Mouse (Mus musculus): Measurements from ENCODE around the gene Arhgap5.
"Not testable (repeated sequence)": the region's sequence is repeated elsewhere in the genome, so short reads cannot be mapped to it uniquely, and the experiment has no call there.

Arhgap5 gene

DNA sequence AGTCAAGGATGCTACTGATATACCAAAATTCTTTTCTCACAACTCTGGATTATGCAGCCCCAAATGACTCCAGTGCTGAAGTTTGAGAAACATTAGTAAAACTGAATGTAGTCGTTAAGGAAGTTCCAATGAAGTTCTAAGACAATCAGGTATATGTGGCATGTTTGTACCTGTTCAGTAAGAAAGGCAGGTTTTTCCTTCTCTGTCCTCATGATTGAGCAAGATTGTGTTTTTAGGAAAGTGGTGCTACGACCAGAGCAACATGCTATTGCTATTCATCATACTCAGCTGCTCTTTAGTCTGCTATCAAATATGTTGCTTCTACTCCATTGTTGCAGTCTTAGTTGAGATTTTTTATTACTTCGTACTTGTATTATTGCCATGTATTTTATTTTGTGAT lies 26.0 kb downstream of the Arhgap5 start:
- DNase-seq (ENCODE audit: low spot score in 2 of 2) = no peak

DNA sequence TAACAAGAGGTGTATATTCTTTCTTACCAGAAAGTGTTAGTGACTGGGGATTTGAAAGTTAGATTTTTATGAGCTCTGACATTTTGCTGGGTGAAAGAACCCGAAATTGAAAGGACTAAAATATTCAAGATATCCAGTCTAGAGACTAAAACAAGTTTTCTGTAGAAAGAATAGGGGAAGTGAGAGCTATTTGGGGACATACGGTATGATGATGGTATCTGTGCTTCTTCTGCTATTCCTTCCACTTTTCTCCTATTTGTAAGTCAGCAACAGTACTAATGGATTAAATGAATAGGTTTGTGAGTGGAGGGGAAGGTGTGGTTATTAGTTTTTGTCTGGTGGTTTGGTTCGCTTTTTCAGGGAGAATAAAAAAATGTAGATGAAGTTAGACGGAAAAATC lies 37.5 kb downstream of the Arhgap5 start:
- no peak for DNase-seq (ENCODE audit: low spot score in 2 of 2)

DNA sequence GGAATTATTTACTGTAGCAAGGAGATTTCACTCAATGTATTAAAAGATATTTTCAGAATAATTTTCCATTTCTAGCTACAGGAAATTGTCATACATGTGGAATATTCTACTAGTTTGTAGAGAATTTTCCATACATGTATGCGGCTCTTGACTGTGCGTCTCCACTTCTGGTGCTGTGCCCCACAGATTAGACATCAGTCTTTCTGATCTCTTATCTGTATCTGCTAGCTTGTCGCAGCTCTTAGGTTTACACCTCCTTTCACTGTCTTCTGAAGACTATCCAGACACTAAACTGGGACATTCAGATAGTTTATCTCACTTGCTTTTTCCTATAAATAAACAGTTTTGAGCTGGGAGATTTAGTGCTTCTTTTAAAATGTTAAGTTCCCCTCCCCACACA lies 40.8 kb downstream of the Arhgap5 start:
- DNase-seq (ENCODE audit: low spot score in 2 of 2) = no peak

DNA sequence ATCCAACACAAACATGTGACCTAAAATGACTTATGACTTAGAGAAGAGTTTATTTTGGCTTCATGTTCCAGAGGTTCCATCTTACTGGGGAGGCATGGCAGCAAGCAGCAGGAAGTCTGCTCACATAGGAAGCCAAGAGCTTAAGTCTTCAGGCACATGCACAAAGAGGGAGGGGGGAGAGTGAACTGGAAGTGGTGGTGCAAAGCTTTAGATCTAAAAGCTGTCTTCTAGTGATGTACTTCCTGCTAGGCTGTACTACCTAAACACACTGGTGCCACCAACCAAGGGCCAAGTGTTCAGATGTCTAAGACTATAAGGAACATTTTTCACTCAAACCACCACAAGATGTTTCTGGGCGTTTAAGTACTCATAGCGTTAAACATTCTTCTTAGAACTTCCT lies 48.3 kb downstream of the Arhgap5 start:
- no peak for DNase-seq (ENCODE audit: low spot score in 2 of 2)

DNA sequence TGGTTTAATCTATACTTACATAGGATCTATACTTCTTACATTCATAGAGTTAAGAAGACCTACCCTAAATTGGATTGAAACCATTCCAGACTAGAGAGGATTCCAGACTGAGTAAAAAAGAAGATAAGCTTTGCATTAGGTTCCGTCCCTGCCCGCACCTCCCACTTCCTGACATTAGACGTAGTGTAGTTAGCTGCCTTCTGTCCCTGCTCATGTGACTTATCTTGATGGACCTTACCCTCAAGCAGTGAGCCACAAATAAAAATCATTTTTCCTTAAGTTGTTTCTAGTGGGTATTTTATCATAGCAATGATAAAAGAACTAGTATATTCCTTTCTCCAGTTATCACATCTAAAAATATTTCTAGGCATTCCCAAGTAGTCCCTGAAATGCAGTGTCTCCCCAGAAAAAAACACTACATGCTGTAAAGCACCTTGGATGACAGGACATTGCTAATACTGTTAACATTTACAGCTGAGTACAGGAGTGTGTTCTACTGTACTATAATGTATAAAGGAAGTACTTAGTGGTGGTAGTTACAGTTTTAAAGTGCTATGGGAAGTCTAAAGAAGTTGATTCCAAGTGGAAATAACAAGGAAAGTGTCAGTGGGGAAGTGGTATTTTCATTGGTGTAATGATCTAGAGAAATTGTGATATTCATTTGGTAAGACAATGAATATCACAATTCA lies 51.6 kb downstream of the Arhgap5 start:
- DNase-seq (ENCODE audit: low spot score in 2 of 2) = no peak

DNA sequence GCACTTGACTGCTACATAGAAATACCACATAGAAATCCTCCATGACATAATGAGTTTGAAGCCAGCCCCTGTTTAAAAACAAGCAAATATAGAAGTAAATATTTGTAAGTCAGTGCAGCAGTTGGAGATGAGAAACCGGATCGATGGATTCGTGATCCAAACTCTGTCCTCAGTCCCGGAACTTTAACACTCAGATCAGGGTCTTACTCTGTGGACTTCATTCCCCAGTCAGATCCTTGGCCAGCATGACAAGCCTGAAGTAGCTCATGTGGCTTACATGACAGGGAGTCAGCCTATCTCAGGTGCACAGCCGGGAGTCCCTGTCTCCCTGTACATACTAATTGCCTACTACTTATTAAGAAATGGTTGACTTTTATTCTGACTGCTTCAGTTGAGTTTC lies 61.9 kb downstream of the Arhgap5 start:
- no peak for DNase-seq (ENCODE audit: low spot score in 2 of 2)

DNA sequence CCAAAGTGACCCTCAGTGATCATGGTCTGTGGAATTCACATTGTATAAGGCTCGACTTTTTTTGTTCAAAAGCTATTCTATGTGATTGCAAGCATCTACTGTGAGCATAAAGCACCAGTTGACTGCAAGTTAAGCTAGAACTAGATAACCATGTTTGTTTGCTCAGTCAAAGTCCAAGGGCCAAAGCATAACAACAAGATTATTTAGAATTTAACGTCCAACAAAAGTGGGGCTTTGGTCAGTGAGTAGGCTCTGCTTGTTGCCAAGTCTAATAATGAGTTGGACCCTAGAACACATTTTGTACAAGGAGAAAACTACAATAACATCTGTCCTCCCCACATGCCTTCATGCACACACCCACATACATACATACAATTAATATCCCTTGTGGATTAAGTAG lies 69.6 kb downstream of the Arhgap5 start:
- DNase-seq (ENCODE audit: low spot score in 2 of 2) = no peak

DNA sequence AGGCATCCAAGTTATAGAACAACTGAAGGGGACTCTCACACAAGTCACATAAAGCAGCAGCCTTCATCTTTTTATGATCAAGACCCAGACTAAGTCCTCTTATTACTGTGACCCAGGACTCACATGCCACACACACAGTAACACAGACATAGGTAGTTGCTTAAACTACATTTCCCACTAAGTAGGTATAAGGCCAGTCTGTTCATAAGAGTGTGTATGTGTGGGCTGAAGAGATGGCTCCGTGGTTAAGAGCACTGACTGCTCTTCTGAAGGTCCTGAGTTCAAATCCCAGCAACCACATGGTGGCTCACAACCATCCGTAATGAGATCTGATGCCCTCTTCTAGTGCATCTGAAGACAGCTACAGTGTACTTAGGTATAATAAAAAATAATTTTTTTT lies 82.7 kb downstream of the Arhgap5 start:
- not testable (repeated sequence) for DNase-seq (ENCODE audit: low spot score in 2 of 2)

DNA sequence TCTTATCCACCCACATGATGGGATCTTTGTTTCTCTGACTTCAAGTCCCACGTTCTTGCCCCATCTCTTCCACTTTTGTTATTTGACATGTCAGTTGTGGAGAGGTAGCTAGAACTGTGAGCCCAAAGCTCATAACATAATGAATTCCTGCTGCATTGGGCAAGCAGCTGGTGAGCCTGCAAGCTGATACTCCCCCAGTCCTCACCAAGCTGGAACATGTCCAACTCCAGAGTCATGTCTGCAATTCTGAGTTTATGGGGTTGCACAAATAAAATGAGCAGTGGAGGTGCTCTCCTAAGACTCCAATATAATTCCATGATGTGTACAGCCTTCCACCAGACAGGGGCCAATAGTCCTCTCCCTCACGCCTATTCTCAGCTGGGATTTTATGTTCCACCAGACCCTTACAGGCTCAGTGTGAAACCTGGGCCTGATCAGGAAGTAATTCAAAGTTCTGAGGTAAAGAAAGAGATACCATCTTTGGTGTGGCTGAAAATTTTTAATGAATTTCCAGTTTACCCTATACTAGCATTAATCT lies 83.8 kb downstream of the Arhgap5 start:
- DNase-seq (ENCODE audit: low spot score in 2 of 2) = no peak

DNA sequence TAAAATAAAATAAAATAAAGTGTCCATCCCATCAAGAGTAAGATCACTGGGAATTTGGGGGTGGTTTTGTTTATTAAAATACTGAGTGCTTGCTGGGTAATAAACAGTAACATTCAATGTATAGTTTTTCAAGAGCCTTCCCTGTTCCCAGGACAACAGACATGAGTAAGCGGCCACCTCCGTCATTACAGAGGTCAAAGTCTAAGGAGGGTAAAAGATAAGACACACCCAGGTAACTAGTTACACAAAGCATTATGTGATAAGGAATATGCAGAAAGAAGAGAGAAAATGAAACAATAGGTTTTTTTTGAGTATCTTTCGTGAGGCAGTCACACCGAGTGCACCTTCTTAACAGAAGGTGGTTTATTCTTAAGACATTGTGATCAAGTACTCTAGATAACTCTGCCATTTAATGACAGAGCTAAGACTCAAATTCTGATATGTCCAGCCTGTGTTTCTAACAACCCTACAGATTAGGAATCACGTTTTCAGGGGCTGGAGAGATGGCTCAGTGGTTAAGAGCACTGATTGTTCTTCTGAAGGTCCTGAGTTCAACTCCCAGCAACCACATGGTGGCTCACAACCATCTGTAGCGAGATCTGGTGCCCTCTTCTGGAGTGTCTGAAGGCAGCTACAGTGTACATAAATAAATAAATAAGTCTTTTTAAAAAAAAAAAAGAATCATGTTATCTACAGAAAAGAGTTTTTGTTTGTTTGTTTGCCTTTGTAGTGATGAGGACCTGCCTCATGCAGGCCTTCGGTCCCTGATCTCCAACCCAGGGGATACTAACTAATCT lies 91.8 kb downstream of the Arhgap5 start:
- DNase-seq (ENCODE audit: low spot score in 2 of 2) = no peak

DNA sequence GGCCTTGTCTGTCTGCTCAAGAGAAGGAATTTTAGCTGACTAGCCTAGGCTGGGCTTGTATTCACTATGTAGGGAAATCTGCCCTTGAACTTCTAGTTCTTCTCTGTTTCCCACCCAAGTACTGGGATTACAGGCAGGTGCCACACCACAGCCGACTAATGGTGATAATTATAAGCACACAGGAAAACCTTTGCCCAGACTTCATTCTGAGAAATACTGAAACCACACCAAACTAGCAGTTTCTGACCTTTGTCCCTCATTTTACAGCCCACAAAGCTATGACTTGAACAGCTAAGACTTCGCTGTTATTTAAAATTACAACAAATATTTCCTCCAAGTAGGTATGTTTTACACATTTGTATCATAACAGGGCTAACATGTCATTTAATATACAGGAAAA lies 98.7 kb downstream of the Arhgap5 start:
- no peak for DNase-seq (ENCODE audit: low spot score in 2 of 2)

DNA sequence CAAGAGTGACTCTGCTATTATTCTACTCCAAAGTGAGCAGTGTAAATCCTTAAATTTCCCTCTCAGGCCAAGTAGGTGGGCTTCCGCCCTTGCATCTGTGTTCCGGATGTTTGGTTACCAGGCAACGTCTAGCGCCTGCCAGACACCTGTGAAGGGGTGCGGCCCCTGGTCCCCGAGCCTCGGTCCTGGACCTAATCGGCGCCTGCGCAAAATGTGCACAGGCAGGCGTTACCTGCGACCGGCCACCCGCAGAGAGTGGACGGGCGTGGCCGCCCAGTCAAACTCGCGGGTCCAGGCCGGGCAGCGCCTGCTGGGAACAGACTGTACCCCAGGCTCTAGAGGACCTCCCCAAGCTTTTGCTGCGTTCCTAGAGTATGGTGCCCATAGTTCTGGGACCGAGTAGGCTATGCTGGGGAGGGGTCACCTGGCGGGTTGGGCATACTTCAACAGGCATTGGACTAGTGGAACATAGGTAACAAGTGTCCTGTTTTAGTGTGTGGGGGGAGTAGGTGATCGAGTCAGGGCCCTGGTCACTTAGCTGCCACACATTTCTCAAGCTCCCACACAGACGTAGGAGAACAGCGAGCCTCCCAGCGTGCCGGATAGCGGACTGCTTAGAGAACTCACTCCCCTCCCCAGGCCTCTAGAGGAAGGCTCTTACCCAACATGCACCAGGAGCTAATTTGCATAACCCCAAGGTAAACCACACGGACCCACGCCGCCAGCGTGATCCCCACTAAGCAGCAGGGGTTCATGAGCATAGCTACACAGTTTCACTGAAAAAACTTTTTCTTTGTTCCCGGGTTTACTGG lies 99.3 kb downstream of the Arhgap5 start:
- peak; percentile 77 to 81 for DNase-seq (ENCODE audit: low spot score in 2 of 2)

DNA sequence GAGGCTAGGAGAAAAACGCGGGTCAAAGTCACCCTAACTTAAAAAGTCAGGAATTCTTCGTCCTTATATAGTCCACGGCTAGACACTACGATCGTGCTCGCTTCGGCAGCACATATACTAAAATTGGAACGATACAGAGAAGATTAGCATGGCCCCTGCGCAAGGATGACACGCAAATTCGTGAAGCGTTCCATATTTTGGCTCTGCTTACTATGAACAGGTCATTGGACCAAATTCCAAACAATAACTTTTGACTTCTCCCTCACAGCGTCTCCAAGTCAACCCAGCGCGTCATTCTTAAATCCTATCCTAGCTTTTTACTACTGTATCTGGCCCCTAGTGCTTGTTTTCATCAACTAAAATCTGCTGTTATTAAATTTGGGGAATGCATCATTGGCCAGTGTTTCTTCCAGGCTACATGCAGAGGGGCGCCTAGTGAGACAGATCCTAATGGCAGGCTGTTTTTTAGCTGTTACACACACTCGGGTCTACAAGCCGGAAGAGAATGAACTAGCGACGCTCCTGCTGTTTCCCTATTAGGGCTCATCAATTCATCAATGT lies 100.0 kb downstream of the Arhgap5 start:
- DNase-seq (ENCODE audit: low spot score in 2 of 2) = no peak

DNA sequence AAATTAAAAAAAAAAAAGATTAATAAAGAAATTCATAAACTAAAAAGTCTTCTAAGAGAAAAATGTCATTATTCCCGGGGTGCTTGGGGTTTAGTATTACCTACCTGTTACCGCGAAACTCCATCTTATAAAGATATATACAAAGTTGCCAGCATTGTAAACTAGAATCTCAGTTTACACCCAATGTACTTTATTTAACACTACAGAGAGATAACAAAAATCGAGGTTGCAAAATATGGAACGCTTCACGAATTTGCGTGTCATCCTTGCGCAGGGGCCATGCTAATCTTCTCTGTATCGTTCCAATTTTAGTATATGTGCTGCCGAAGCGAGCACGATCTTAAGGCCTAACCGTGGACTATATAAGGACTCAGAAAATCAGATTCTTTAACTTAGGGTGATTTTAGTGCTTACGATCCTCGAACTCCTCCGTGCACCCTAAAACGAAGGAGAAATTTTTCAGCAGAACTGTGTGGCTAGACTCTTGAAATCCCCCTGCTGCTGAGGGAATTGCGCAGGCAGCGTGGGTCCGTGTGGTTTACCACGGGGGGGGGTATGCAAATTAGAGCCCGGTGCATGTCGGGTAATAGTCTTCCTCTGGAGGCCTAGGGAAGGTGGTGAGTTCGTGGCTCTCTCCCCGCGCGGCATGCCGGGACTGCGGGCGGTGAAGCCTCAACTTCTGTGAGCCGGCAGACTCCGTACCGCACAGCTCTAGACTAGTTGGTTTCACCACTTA lies 100.7 kb downstream of the Arhgap5 start:
- DNase-seq (ENCODE audit: low spot score in 2 of 2) = peak; percentile 89 to 98

DNA sequence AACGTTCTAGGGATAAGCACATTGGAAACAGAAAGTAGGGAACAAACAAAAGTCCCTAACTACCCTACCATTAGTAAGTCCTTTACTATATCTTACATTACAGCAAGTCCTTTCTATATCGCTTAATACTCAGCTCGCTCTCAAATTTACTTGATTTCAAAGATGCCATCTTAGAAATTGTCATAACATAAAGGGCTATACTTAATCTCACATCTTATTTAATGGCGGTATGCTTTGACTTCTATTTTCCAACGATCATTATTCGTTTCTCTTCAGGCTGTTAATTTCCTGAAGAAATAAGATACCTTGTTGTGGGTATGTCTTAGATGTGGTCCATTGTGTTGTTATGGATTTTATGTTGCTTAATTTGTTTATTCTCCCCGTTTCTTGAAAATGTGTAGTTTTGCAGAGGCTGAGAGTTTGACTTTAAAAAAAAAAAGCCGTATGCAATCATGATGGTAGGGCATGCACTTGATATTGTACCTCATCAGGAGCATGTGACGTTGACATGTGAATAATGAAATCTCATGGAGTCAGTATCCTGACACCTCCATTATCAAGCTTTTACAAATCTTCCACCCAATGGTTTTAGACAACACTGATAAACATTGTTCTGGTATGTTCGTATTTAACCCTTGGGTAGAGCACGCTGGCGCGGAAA lies 101.3 kb downstream of the Arhgap5 start:
- no peak for DNase-seq (ENCODE audit: low spot score in 2 of 2)

DNA sequence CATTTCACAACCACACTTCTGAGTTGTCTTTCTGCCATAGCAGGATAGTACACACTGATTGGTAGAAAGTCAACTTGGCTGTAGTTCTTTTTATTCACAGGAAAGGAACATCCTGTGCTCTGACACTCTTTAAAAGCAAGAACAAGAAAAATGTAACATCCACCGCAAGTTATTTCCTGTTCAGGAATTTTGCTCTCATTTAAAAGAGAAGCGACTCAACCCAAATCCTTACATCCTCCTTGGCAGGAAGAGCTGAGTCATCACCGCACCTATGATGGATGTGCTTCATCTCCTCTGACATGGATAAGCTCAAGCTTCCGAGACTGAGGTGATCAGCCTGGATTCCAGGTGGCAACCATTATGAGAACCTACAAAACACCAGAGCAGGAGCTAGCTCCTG lies 103.6 kb downstream of the Arhgap5 start:
- DNase-seq (ENCODE audit: low spot score in 2 of 2) = no peak

DNA sequence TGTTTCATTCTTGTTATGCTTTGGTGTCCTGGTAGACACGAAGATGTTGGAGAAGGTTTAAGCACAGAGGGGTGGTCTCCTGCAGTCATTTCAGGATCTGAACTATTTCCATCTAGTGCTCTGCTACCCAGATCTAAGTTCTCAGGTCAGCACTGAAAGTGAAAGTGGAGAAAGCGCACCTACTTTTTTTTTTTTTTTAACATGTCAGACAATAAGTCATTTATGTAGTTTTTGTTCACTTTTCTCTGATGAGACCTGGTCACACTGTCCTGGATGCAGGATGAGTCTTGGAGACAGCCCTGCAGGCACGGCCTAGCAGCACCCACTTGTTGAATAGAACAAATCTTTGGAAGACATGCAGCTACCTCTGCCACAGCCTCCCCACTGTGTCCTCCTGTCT lies 111.9 kb downstream of the Arhgap5 start:
- DNase-seq (ENCODE audit: low spot score in 2 of 2) = no peak

DNA sequence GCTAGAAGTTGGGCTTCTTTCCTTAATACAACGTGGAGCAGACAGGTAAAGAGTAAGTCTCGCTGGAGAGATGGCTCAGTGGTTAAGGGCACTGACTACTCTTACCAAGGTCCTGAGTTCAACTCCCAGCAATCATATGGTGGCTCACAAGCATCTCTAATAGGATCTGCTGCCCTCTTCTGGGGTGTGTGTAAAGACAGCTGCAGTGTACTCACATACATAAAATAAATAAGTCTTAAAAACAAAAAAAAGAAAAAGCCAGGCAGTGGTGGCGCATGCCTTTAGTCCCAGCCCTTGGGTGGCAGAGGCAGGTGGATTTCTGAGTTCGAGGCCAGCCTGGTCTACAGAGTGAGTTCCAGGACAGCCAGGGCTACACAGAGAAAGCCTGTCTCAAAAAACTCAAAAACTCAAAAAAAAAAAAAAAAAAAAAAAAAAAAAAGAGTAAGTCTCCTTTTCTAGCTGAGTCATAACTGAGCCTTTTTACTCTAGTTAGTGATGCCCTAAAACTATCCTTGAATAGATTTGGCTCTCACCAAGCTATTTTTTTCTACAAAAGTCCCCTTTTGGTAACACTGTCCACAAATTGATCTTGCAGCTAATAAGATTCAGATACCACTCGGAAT lies 114.8 kb downstream of the Arhgap5 start:
- no peak for DNase-seq (ENCODE audit: low spot score in 2 of 2)

DNA sequence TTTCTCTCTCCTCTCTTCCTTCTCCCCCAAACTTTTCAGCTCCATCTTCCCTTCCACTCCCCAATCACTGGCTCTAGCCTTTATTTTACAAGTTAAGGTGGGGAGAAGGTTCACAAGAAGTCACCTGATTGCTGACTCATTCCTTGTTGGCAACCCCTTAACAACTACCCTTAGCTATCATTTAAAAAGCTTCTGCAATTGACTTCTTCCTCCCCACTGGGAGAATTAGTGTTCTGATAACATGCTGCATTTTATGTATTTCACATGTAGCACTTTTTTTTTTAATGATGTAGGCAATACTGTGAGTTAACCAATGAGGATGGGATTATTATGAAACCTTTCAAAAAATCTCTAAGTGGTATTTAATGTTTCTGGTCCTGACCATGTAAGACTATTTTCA lies 115.9 kb downstream of the Arhgap5 start:
- no peak for DNase-seq (ENCODE audit: low spot score in 2 of 2)
